Mouse (Mus musculus) ES-E14 (cell line): ENCODE measurements around the gene Ust.

Source experiments
- CHD2 ChIP-seq: IDR thresholded peaks from 2 replicates; pipeline ENCODE4 v1.6.1; 2014; ENCODE audit warnings: mild to moderate bottlenecking, low read depth, low read length, inconsistent platforms
- HCFC1 ChIP-seq: IDR thresholded peaks from 2 replicates; pipeline ENCODE4 v1.6.1; 2012; ENCODE audit warnings: low read length, inconsistent platforms, borderline replicate concordance; ENCODE audit not compliant: insufficient read depth
- ZNF384 ChIP-seq: IDR thresholded peaks from 2 replicates; pipeline ENCODE4 v1.6.1; 2012; ENCODE audit warnings: low read depth, low read length, inconsistent platforms

DNA sequence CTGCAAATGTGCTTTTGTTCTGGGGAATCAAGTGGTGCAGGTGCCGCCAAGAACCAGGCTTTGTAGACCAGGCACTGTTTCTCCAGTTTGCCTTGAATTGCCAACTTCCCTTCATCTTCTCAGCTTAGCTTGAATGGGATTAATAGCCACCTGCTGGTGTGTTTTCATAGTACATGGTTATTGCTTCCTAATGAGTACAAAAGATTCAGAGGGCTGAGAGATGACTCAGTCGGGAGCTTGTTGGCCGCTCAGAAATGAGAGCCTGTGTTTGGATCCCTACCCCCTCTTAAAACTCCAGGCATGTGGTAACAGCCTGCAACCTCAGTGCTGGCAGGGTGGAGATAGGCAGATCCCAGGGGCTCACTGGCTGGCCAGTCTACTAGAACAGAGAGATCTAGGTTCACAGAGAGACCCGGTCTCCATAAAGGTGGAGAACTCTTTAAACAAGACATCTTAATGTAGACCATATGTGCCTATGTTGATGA, 127.3 kb downstream of the Ust start:
- no peak for TF ChIP-seq ZNF384
- no peak for TF ChIP-seq HCFC1
- TF ChIP-seq CHD2 = no peak
